Mouse (Mus musculus): ENCODE measurements around the gene Higd1a. TPM values are rescaled to one million over a fixed set of nuclear protein-coding genes. Genes with fewer than 3 reads are reported as not detected.

The Higd1a gene
- polyA plus RNA-seq, 1 experiment from 2014 or later = 151 TPM

DNA sequence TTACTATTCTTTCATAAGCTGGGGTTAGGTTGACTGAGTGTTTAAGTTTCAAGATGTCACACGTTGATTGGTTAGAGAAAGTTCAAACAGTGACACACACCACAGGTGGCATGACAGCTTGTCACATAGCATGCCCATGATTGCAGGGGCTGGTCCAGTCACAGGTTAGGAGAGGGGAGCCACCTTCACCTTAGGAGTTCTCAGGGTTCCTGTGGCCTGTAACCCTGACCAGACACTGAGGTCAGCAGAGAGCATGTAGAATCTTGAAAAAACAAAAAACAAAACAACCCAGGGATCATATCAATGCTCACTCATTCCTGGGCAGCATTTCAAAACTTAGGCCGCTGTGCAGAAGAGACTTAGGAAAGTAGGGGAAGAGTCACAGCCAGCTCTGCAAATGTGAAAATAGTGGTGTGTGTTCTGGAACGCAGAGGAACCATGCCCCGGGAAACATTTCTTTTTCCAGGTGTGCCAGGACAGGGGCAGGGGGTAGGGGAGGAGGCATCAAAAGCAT, 31.8 kb upstream of the Higd1a start:
- no peak overlapping the region for H3K9ac ChIP-seq (ENCODE audit: low read length)
- WGBS = 77% methylated on average over 4 of the region's 4 CpGs
- H3K4me1 ChIP-seq (ENCODE audit: control insufficient read depth, insufficient read depth, low read length) = no peaks in the 10 kb centered on the region
- H3K27ac ChIP-seq (ENCODE audit: low read depth, low read length) = no peak overlapping the region
- no peaks in the 10 kb centered on the region for H3K9me3 ChIP-seq (replicated peaks; ENCODE audit: control insufficient read depth, low read length)
- no peak overlapping the region for H3K4me3 ChIP-seq (ENCODE audit: low read depth, low read length)
- H3K27me3 ChIP-seq (replicated peaks; ENCODE audit: control insufficient read depth, insufficient read depth, low read length) = no peaks in the 10 kb centered on the region
- DNase-seq (ENCODE audit: low spot score) (no peak), ATAC-seq (no peak)
- H3K36me3 ChIP-seq (ENCODE audit: control insufficient read depth, insufficient read depth, low read length) = no peaks in the 10 kb centered on the region
- H3K4me2 ChIP-seq (ENCODE audit: low read length) = no peak overlapping the region

DNA sequence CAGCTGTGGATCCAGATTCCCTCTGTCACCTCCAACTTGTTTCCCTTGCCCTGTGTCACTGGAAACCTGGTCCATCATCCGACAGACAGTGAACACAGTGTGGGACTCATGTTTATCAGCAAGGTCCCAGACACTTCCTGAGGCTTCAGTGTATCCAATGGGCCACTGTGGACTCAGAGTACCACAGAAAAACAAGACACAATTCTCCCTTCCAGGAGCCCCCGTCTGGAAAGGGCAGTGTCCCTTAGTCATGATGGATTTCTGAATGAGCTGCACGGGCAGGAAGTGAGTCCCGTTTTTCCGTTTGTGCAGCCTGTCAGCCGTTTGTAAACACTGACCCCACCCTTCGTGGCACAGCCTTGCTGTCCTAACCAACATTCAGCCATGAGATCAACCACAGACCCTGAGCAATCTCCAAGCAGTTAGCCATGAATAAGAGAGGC, 23.9 kb upstream of the Higd1a start:
- Histone ChIP-seq H3K4me2 (ENCODE audit: low read length) (no peak overlapping the region), H3K36me3 (ENCODE audit: control insufficient read depth, insufficient read depth, low read length) (no peaks in the 10 kb centered on the region), H3K9me3 (replicated peaks; ENCODE audit: control insufficient read depth, low read length) (no peaks in the 10 kb centered on the region), H3K27me3 (replicated peaks; ENCODE audit: control insufficient read depth, insufficient read depth, low read length) (no peaks in the 10 kb centered on the region), H3K27ac (ENCODE audit: low read depth, low read length) (no peak overlapping the region), H3K9ac (ENCODE audit: low read length) (no peak overlapping the region), H3K4me1 (ENCODE audit: control insufficient read depth, insufficient read depth, low read length) (no peaks in the 10 kb centered on the region), H3K4me3 (ENCODE audit: low read depth, low read length) (no peak overlapping the region)
- 80% methylated on average over 7 of the region's 7 CpGs for WGBS
- DNase-seq (ENCODE audit: low spot score) = no peak
- no peak for ATAC-seq

DNA sequence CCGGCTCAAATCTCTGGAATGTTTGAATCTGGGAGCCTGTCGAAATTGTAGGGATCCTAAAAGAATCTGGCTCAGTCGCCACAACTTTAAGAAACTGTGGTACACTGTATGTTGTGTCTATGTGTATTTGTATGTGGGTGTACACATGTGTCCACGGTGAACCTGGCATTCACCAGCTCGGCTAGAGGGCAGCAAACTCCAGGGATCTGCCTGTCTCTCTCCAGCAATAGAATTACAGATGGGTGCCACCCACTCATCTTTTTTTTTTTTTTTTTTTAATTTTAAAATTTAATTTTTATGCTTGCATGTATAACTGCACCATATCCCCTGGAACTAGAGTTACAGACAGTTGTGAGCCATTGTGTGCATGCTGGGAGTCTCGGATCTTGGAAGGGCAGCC, 23.1 kb upstream of the Higd1a start:
- DNase-seq (ENCODE audit: low spot score) = no peak
- 81% methylated on average over 6 of the region's 6 CpGs for WGBS
- Histone ChIP-seq H3K9ac (ENCODE audit: low read length) (no peak overlapping the region), H3K27me3 (replicated peaks; ENCODE audit: control insufficient read depth, insufficient read depth, low read length) (no peaks in the 10 kb centered on the region), H3K4me3 (ENCODE audit: low read depth, low read length) (no peak overlapping the region), H3K9me3 (replicated peaks; ENCODE audit: control insufficient read depth, low read length) (no peaks in the 10 kb centered on the region), H3K4me1 (ENCODE audit: control insufficient read depth, insufficient read depth, low read length) (no peaks in the 10 kb centered on the region), H3K4me2 (ENCODE audit: low read length) (0 out of 2 replicates have a peak overlapping the region, but pooled peaks have one; percentile 24), H3K36me3 (ENCODE audit: control insufficient read depth, insufficient read depth, low read length) (no peaks in the 10 kb centered on the region), H3K27ac (ENCODE audit: low read depth, low read length) (no peak overlapping the region)
- no peak for ATAC-seq

DNA sequence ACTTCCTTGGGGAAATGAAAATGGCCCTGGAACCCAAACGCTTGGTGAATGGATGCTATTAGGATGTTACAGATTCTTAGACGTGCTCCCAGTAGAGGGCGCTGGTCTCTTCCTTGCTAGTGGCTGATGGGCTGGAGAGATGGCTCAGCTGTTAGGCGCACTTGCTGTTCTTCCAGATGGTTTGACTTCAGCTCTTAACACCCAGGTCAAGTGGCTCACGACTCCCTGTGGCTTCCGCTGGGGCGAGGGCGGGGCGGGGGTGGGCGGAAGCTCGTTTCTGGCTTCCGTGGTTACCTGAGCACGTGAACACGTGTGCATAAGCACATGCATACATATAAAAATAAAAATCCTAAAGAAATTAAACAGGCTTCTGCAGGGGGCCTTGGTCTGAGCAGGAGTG, 22.7 kb upstream of the Higd1a start:
- 33% methylated on average over 14 of the region's 14 CpGs for WGBS
- DNase-seq (ENCODE audit: low spot score) = peak; percentile 74

DNA sequence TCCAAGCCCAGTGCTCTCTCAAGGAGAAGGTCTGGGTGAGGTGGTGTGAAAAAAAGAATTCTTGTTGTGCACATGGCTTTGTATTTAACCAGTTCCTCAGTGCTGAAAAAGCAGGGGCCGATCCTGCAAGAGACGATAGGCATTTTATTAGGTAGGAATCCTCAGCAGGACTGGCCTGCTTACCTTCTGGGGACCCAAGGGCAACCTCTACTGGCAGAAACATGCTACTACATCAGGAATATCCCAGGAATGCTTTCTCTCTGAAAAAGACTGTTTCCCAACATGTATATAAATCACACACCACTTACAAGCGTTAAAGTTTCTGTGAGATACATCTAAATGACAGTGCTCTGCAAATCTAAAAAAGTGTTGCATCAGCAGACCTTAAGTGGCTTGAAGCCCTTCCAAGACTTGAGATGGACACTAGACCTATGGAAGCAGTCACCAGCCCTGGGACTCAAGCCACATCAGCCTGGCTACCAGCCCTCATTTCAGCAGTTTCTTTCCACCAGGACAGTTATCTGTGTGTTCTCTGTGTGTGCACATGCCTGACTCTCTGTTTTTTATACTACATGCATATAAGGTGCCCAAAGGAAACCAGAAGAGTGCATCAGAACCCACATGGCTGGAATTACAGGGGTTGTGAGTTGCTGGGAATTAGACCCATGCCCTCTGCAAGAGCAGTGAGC, 19.0 kb upstream of the Higd1a start:
- 16% methylated on average over 3 of the region's 3 CpGs for WGBS

More for the DNA sequence above, 22.7 kb upstream of the Higd1a start:
- Histone ChIP-seq H3K4me2 (ENCODE audit: low read length) (peak overlapping the region; percentile 24; the same call in 1 of the 2 replicates), H3K27me3 (replicated peaks; ENCODE audit: control insufficient read depth, insufficient read depth, low read length) (no peaks in the 10 kb centered on the region), H3K27ac (ENCODE audit: low read depth, low read length) (no peak overlapping the region), H3K4me1 (ENCODE audit: control insufficient read depth, insufficient read depth, low read length) (no peaks in the 10 kb centered on the region), H3K36me3 (ENCODE audit: control insufficient read depth, insufficient read depth, low read length) (no peaks in the 10 kb centered on the region), H3K4me3 (ENCODE audit: low read depth, low read length) (no peak overlapping the region), H3K9me3 (replicated peaks; ENCODE audit: control insufficient read depth, low read length) (no peaks in the 10 kb centered on the region), H3K9ac (ENCODE audit: low read length) (no peak overlapping the region)
- ATAC-seq = no peak

DNA sequence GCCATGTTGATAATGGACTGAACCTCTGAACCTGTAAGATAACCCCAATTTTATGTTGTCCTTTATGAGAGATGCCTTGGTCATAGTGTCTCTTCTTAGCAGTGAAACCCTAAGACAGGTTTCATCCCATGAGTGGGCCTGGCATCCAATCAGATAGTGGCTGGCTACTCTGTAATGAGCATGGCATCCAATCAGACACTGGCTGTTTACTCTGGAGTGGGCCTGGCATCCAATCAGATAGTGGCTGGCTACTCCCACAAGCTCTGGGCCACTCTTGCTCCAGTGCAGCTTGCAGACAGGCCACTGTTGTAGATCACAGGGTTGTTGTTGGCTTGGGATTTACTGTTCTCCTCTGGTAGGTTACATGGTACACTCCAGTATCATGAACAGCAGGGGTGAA, 15.4 kb upstream of the Higd1a start:
- Histone ChIP-seq H3K36me3 (ENCODE audit: control insufficient read depth, insufficient read depth, low read length) (no peaks in the 10 kb centered on the region), H3K27ac (ENCODE audit: low read depth, low read length) (no peak overlapping the region), H3K4me3 (ENCODE audit: low read depth, low read length) (no peak overlapping the region), H3K4me2 (ENCODE audit: low read length) (no peak overlapping the region), H3K27me3 (replicated peaks; ENCODE audit: control insufficient read depth, insufficient read depth, low read length) (no peaks in the 10 kb centered on the region), H3K9ac (ENCODE audit: low read length) (no peak overlapping the region), H3K9me3 (replicated peaks; ENCODE audit: control insufficient read depth, low read length) (no peaks in the 10 kb centered on the region), H3K4me1 (ENCODE audit: control insufficient read depth, insufficient read depth, low read length) (no peaks in the 10 kb centered on the region)
- no peak for DNase-seq (ENCODE audit: low spot score)
- ATAC-seq = no peak

More for the DNA sequence above, 19.0 kb upstream of the Higd1a start:
- Histone ChIP-seq H3K9ac (ENCODE audit: low read length) (no peak overlapping the region), H3K4me2 (ENCODE audit: low read length) (no peak overlapping the region), H3K9me3 (replicated peaks; ENCODE audit: control insufficient read depth, low read length) (no peaks in the 10 kb centered on the region), H3K27me3 (replicated peaks; ENCODE audit: control insufficient read depth, insufficient read depth, low read length) (no peaks in the 10 kb centered on the region), H3K27ac (ENCODE audit: low read depth, low read length) (no peak overlapping the region), H3K4me1 (ENCODE audit: control insufficient read depth, insufficient read depth, low read length) (no peaks in the 10 kb centered on the region), H3K36me3 (ENCODE audit: control insufficient read depth, insufficient read depth, low read length) (no peaks in the 10 kb centered on the region), H3K4me3 (ENCODE audit: low read depth, low read length) (no peak overlapping the region)
- DNase-seq (ENCODE audit: low spot score) (peak; percentile 78), ATAC-seq (no peak)

DNA sequence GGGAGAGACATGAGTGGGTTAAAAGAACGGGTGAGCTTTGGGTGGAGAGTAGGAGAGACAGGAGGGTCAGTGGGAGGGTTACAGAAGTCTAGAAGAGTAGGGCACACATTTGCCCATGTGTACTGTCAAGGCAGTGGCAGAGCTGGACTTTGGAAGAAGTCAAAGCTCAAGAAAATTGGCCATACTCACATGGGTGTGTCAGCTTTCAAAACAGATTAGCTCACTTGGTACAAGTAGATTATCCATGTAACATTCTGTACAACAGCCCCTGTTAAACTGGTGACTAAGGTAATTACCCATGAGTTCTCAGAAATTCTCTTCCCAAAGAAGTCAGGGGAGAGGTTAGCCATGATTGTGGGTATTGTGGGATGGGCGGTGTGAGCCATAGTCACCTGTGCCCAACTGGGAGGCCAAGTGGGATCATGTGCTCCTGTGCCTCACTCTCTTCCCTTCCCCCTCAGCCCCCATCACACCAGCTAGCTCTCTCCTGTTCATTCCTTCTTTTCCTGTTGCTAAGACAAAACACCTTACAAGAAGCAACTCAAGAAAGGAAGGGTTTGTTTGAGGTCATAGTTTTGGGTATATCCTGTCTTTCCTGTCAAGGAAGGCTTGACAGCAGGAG, 14.0 kb upstream of the Higd1a start:
- Histone ChIP-seq H3K4me3 (ENCODE audit: low read depth, low read length) (no peak overlapping the region), H3K9me3 (replicated peaks; ENCODE audit: control insufficient read depth, low read length) (no peaks in the 10 kb centered on the region), H3K4me1 (ENCODE audit: control insufficient read depth, insufficient read depth, low read length) (no peaks in the 10 kb centered on the region), H3K9ac (ENCODE audit: low read length) (no peak overlapping the region), H3K36me3 (ENCODE audit: control insufficient read depth, insufficient read depth, low read length) (no peaks in the 10 kb centered on the region), H3K27me3 (replicated peaks; ENCODE audit: control insufficient read depth, insufficient read depth, low read length) (no peaks in the 10 kb centered on the region), H3K27ac (ENCODE audit: low read depth, low read length) (no peak overlapping the region), H3K4me2 (ENCODE audit: low read length) (no peak overlapping the region)
- 83% methylated on average over 2 of the region's 2 CpGs for WGBS
- DNase-seq (ENCODE audit: low spot score) (no peak), ATAC-seq (no peak)

DNA sequence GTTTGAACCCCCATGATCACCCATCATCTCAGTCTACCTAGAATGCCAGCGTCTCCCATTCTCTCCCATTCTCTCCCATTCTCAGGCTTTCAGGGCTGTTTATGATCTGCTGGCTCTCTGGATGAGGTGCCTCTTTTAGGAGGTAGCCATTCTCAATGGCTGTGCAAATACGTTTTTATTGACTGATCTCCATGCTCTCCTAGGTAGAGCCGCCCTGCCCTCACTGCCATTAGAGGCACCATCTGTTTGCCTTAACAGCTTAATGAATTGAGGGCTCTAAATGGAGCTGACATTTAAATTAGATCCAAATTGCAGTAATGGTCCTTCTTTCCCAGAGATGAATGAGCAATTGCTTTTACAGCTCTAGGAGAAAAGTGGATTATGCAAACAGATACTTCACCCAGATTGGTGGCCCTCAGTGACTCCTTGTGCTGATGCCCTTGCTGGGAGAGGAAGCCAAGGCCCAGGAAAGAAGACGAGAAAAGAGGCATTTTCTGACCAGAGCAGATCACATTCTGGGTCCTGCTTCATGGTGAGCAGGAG, 11.9 kb upstream of the Higd1a start:
- H3K27ac ChIP-seq (ENCODE audit: low read depth, low read length) = no peak overlapping the region
- H3K4me1 ChIP-seq (ENCODE audit: control insufficient read depth, insufficient read depth, low read length) = 0 out of 2 replicates have a peak, but pooled peaks cover 2% of the 10 kb centered on the region
- no peak for ATAC-seq

DNA sequence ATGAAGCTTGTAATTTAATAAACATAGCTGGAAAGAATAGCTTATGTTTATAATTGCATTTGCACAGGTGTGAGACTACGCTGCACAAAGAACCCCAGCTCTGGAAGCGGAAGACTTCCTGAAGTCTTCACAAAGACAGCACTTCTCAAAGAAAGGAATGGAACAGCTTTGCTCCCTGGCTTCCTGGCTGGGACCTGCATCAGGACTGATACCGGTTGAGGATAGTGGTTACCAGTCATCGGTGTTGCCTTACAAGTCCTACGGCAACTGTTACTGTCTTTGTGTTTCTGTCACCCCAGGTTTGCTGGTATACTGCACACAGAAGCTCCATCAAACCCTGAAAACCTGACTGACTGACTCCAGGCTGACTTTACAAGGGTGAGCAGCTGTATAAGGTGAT, 11.3 kb upstream of the Higd1a start:
- H3K27me3 ChIP-seq (replicated peaks; ENCODE audit: control insufficient read depth, insufficient read depth, low read length) = no peaks in the 10 kb centered on the region
- WGBS = 88% methylated on average over 5 of the region's 5 CpGs
- H3K27ac ChIP-seq (ENCODE audit: low read depth, low read length) = no peak overlapping the region
- DNase-seq (ENCODE audit: low spot score) = no peak
- no peak overlapping the region for H3K4me3 ChIP-seq (ENCODE audit: low read depth, low read length)
- H3K9ac ChIP-seq (ENCODE audit: low read length) = no peak overlapping the region
- no peaks in the 10 kb centered on the region for H3K36me3 ChIP-seq (ENCODE audit: control insufficient read depth, insufficient read depth, low read length)
- no peak for ATAC-seq
- H3K4me1 ChIP-seq (ENCODE audit: control insufficient read depth, insufficient read depth, low read length) = 0 out of 2 replicates have a peak, but pooled peaks cover 2% of the 10 kb centered on the region
- no peak overlapping the region for H3K4me2 ChIP-seq (ENCODE audit: low read length)
- no peaks in the 10 kb centered on the region for H3K9me3 ChIP-seq (replicated peaks; ENCODE audit: control insufficient read depth, low read length)

More for the DNA sequence above, 11.9 kb upstream of the Higd1a start:
- Histone ChIP-seq H3K9me3 (replicated peaks; ENCODE audit: control insufficient read depth, low read length) (no peaks in the 10 kb centered on the region), H3K9ac (ENCODE audit: low read length) (no peak overlapping the region), H3K4me3 (ENCODE audit: low read depth, low read length) (no peak overlapping the region), H3K36me3 (ENCODE audit: control insufficient read depth, insufficient read depth, low read length) (no peaks in the 10 kb centered on the region), H3K4me2 (ENCODE audit: low read length) (no peak overlapping the region), H3K27me3 (replicated peaks; ENCODE audit: control insufficient read depth, insufficient read depth, low read length) (no peaks in the 10 kb centered on the region)
- peak; percentile 44 for DNase-seq (ENCODE audit: low spot score)
- WGBS = 48% methylated on average over 4 of the region's 4 CpGs
